Mouse (Mus musculus): ENCODE data around the gene Dscaml1.

Gene Dscaml1

DNA sequence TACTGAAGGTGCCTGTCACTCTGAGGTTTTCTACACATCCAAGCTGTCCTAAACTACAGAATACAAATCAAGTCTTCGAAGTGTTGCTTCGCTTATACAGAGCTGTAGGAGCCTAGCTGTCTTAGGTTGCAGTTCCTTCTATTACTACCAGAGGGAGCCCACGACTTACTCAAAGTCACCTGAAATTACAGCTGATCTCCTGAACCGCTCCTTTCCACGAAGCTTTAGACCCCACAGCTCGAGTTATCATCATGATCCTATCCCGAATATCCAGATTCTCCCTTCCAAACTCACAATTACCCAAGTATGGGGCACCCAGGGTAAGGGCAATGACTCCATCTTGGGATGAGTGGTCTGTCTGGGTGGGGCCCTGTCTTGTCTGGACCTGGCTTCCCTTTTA is 14.6 kb upstream of the Dscaml1 start:
- no peak for DNase-seq (ENCODE audit: low read depth)

DNA sequence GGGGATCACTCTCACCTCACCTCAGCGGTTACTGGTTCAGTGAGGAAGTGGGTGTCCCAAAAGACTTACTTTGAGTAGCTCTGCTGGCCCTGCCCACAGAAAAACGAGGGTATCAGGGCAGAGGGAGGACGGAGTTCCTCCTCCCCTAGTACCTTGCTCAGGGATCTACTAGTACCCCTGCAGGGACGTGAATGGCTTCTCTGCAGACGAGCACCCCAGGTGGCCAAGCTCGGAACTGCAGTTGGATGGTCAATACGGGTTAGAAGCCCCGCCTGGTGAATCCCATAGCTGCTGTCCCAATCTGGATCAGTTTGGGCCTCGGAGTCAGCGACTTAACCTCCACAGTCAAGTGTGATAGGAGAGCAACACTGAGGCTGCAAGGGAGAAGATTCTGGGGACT is 14.1 kb upstream of the Dscaml1 start:
- peak; percentile 54 for DNase-seq (ENCODE audit: low read depth)

DNA sequence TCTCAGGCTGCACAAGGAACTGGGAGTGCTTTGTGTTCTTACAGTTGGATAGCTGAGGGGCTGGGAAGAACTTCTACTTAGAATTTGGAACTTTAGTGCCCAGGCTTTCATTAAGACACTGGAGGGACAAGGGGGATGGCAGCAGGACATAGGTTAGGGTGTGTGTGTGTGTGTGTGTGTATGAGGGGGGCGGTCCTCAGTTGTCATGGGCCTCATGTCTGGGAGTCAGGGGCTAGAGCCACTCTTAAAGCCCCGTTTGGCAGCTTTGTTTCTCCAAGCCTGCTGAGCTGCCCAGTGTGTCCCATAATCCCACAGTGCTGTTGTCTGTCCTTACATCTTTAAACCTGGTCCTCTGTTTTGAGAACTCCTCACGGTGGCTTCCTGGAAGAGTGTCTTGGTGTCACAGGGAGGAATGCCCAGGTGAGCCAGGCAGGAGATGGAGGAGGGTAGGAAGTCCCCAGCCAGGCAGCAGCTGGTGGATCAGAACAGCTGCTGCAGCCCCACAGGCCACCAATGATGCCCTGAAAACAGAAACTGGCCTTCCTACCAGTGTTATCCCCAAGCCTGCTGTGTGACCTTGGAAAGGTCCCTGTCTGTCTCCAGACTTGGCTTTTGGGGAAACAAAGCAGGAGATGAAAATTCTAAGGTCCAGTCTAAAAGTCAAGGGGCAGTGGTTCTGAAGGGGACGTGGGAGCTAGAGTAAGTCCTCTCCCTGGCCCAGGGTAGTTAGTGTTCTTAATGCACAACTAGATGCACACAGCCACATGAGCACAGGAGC is 13.5 kb upstream of the Dscaml1 start:
- DNase-seq (ENCODE audit: low read depth), result no peak

DNA sequence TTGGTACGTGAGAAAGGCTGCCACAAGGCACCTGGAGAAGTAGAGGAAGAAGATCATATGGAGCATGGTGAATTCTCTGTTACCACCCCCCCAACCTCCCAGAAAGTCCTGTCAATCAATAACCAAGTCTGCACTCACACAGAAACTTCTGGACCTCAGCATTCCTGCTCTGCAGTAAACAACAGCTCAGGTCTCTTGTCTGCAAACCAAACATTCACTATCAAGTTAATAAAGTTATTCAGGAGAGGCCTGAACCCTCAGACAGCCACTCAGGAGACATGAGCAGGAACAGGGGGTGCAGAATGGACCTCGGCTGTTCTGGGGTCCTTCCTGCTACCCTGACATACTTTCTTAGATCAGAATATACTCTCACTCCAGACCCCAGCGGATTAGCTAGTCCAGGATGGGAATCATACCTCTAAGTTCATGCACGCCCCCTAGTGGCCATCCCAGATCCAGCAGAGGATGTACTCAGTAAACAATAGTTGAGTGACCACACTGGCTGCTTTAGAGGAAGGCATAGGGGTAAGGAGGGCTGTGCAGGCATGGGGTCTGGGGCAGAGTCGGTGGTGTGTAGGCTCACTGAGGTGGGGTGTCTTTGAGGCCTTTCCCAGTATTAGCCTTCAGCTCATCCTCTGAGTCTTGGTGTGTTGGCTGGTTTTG is 12.8 kb upstream of the Dscaml1 start:
- no peak for DNase-seq (ENCODE audit: low read depth)

GRCm38 (mm10) chr9:45415912-45416311 is 10.5 kb upstream of the Dscaml1 start:
- DNase-seq (ENCODE audit: low read depth), result no peak

GRCm38 (mm10) chr9:45417245-45417644 is 9.2 kb upstream of the Dscaml1 start:
- DNase-seq (ENCODE audit: low read depth), result no peak

GRCm38 (mm10) chr9:45418252-45418651 is 8.2 kb upstream of the Dscaml1 start:
- DNase-seq (ENCODE audit: low read depth), result no peak

DNA sequence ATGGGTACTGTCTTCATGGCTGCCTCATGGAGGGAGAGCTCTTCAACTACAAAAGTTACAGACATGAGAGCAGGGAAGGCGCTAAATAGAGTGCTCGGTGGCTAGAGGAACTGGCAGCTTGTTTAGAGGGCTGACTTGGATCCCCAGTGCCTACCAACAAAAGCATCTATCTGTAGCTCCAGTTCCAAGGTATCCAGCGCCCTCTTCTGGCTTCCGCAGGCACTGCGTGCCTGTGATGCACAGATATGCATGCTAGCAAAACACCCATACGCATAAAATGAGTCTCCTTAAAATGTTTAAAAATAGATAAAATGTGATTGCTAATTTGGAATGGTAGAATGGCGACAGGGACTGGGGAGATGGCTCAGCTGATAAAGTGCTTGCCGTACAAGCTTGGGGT is 5.2 kb upstream of the Dscaml1 start:
- DNase-seq (ENCODE audit: low read depth), result no peak

GRCm38 (mm10) chr9:45422761-45423298 is 3.6 kb upstream of the Dscaml1 start:
- no peak for DNase-seq (ENCODE audit: low read depth)

DNA sequence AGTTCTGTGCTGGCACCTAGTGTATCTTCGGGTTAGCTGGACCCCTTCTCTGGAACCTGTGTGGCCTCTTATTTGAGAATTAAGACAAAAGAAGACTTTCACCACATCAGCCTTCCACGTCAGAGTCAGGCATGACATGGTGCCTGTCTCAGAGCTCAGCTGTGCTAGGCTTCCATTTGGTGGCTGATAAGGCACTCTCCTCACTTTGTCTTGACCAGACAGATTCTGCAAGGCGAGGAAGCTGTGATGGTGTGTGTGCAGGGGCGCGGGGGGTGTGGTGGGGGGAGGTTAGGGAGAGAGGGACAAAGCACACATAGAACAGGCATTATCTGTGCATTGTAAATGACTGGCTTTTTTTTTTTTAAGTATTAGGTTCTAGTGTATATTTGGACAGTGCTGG is 3.0 kb downstream of the Dscaml1 start:
- no peak for DNase-seq (ENCODE audit: low read depth)

DNA sequence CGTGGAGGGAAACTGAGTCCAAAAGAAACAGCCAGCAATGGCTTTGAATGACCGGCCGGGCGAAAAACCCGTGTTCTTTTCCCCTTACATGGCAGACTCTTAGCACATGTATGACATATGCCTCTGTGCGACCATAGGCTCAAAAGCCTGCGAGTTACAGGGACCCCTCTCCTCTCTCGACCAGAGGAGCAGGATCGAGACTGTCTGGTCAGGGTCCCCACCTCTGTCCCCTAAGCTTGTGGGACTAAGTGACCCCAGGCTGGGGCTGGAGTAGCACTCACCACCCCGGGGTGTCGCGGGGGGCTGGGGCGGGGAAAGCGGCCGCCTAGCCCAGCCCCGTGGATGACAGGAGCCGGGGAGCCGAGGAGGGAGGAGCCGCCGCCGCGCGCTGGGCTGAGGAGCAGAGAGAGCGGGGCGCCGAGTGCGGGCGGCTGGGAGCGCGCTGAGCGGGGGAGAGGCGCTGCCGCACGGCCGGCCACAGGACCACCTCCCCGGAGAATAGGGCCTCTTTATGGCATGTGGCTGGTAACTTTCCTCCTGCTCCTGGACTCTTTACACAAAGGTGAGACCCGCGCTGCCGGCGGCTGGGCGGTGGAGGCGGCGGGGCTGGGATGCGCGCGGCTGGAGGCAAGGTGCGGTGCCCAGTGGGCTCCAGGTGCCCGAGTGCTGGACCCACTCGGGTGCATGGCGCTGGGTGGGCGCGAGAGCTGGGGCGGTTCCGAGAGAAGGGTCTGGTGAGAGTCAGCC is 3.7 kb downstream of the Dscaml1 start:
- DNase-seq (ENCODE audit: low read depth), result no peak

DNA sequence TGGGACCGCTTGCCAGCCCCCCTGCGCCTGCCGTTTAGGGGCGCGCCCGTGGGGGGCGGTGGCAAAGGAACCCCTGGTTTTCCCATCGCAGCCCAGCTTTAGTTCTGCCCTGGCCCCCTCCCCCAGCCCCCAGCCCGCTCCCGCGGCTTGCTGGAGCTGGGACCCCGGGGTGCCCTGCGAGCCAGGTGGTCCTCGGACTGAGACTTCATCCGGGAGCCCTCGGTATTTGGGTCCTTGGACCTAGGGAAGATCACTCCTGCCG is 4.2 kb downstream of the Dscaml1 start:
- no peak for DNase-seq (ENCODE audit: low read depth)

GRCm38 (mm10) chr9:45431150-45431549 is 4.7 kb downstream of the Dscaml1 start:
- DNase-seq (ENCODE audit: low read depth), result no peak

DNA sequence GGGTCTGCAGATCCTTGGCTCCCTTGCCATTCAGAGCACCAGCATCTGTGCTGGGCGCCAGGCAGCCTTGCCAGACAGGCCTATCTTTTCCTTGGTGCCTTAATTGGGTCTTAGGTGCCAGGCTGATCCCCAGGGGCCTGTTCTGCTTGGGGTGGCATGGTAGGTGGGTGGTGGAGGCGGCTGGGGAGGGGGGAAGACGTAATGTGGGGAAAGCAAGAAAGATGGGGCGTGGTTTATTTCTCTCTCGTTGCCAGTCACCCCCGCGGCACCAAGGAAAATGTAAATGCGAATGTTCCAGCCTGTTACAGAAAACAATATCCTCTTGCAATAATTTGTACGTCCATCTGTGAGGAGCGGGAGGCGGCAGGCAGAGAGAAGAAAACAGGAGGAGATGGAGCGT is 6.2 kb downstream of the Dscaml1 start:
- DNase-seq (ENCODE audit: low read depth), result no peak

DNA sequence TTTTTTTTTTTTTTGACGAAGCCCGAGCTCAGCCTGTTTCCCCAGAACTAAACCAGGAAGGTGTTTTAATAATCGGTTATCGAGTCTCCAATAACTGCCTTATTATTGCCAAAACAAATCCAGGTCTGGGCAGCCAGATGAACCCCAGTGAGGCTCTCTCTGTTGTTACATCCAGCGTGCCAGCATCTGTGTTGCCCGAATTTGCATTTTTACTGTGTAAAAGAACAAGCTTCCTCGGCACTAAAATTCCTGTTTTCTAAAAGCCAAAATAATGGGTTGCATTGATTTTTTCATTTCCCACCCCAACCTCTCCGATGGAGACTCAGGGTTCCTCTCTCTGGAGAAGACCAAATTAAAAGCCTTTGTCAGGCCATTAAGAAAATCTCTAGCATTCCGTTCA is 6.7 kb downstream of the Dscaml1 start:
- no peak for DNase-seq (ENCODE audit: low read depth)

DNA sequence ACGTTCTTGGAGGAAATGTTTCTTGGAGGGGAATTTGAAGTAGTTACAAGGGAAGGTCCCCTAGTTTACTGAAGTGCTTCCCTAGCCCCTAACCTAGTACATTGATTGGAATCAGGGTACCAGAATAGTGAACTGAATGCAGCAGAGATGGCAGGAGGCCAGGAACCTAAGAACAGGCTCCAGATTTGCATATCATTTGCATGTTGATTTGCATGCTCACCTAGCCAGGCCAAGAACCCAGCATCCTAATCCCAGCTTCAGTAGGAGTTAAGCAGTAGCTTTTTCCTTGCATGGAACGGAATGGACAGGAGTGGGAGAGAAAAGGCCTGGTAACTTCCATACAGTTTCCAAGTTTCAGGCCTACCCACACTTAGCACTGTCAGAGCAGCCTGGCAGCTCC is 7.7 kb downstream of the Dscaml1 start:
- no peak for DNase-seq (ENCODE audit: low read depth)

DNA sequence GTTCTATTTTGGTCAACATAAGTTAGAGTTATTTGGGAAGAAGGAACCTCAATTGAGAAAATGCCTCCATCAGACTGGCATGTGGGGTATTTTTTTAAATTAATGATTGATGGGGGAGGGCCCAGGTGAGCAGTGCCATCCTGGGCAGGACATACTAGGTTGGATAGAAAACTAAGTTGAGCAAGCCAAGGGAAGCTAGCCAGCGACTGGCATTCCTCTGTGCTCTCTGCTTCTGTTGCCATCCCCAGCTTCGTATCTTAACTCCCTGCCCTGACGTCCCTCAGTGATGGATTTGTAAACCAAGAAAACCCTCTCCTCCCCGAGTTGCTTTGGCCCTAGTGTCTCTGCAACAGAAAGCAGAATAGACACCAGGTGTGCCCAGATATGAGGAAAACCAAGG is 12.6 kb downstream of the Dscaml1 start:
- no peak for DNase-seq (ENCODE audit: low read depth)

- no peak for DNase-seq (ENCODE audit: low read depth)
Measured at GRCm38 (mm10) chr9:45440083-45440784, 13.8 kb downstream of the Dscaml1 start.

GRCm38 (mm10) chr9:45444251-45444798 is 17.9 kb downstream of the Dscaml1 start:
- DNase-seq (ENCODE audit: low read depth), result no peak

DNA sequence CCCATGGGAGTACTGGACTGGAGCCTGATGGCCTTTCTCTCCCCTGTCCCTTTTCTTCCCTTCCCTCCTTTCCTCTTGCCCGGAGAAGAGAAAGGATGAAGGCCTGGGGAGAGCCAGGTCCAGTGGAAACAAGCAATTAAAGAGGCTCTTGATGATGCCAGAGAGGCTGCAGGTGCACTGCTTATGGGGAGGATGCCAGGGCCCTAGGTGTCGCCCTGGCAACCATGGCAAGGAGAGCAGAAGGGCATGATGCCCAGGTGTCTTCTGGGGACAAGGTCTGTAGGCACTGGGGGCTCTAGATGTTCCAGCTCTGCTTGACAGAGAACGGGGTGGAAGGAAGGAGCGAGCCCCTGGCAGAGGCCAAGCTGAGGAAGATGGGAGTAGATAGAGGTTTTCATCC is 23.2 kb downstream of the Dscaml1 start:
- no peak for DNase-seq (ENCODE audit: low read depth)

- no peak for DNase-seq (ENCODE audit: low read depth)
Measured at GRCm38 (mm10) chr9:45451346-45451745, 24.9 kb downstream of the Dscaml1 start.

GRCm38 (mm10) chr9:45454032-45454431 is 27.6 kb downstream of the Dscaml1 start:
- DNase-seq (ENCODE audit: low read depth), result no peak
